Mouse (Mus musculus) heart, adult 2 months (tissue): ENCODE measurements around the gene Calu.

Experiments used
- CTCF ChIP-seq: fragments of 200-600 bp; IDR thresholded peaks from 2 replicates; pipeline ENCODE4 v1.8.1; 2022; ENCODE audit warnings: antibody characterized with exemption, mild to moderate bottlenecking, moderate library complexity
- EP300 ChIP-seq: fragments of 200-500 bp; IDR thresholded peaks from 2 replicates; pipeline ENCODE4 v1.6.1; 2011; ENCODE audit warnings: low read depth, low read length, control low read depth; ENCODE audit not compliant: insufficient read depth
- POLR2A ChIP-seq: fragments of 200-500 bp; IDR thresholded peaks from 2 replicates; pipeline ENCODE4 v1.6.1; 2011; ENCODE audit warnings: mild to moderate bottlenecking, low read depth, low read length, control low read depth; ENCODE audit not compliant: insufficient read depth

DNA sequence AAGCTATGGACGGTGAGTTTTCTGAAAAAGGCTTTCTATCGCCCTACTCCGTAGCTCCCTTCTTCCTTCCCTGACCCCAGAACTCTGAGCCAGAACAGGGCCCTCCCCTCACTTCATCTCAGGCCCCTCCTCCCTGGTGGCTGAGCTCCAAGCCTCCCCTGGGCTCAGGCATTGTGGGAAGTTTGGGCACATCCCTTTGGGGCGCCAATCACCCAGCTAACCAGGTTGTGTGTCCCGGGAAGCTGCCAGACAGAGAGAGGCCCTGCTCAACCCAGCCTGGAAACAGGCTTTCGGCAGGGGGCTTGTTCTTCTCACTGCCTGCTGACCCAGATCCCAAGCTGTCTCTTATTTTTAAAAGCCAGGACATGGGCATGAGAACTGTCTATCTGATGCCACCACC, 49.7 kb downstream of the Calu start:
- TF ChIP-seq CTCF (no peak), EP300 (no peak), POLR2A (no peak)
